Mouse (Mus musculus): ENCODE data around the gene Olfr1126. TPM values are rescaled to one million over a fixed set of nuclear protein-coding genes. Genes with fewer than 3 reads are reported as not detected.

Gene Olfr1126
- polyA plus RNA-seq (2014; fragmentation: Illumina TruSeq; extraction: RNeasy Lipid Tissue Mini Kit (QIAGEN cat#74804); ENCODE audit: low read depth, low replicate concordance), result not detected

GRCm38 (mm10) chr2:87453662-87454061, at the start of gene Olfr1126:
Gene Olfr1126, plus strand, starts transcription at chr2:87453962.

GRCm38 (mm10) chr2:87416335-87416734, 37.4 kb upstream of the Olfr1126 start, which contains the start of gene Olfr1123:
Gene Olfr1123, plus strand, starts transcription at chr2:87416635.

GRCm38 (mm10) chr2:87429975-87430374, 23.8 kb upstream of the Olfr1126 start, which contains the start of gene Olfr1124:
Gene Olfr1124, plus strand, starts transcription at chr2:87430275.

GRCm38 (mm10) chr2:87496993-87497392, 43.2 kb downstream of the Olfr1126 start, which contains the start of gene Pramel7:
Gene Pramel7, minus strand, starts transcription at chr2:87497093.

GRCm38 (mm10) chr2:87506265-87506664, 52.5 kb downstream of the Olfr1126 start, which contains the start of gene Pramel6:
Gene Pramel6, plus strand, starts transcription at chr2:87506565.

Other genes starting within 250 kb of the Olfr1126 start
- not detected for gene Olfr1113, start 245.0 kb upstream of the Olfr1126 start, polyA plus RNA-seq (2014; fragmentation: Illumina TruSeq; extraction: RNeasy Lipid Tissue Mini Kit (QIAGEN cat#74804); ENCODE audit: low read depth, low replicate concordance)
- gene Olfr1115, start 205.9 kb upstream of the Olfr1126 start, polyA plus RNA-seq (2014; fragmentation: Illumina TruSeq; extraction: RNeasy Lipid Tissue Mini Kit (QIAGEN cat#74804); ENCODE audit: low read depth, low replicate concordance), result not detected
- gene Olfr1116, start 186.4 kb upstream of the Olfr1126 start, polyA plus RNA-seq (2014; fragmentation: Illumina TruSeq; extraction: RNeasy Lipid Tissue Mini Kit (QIAGEN cat#74804); ENCODE audit: low read depth, low replicate concordance), result not detected
- not detected for gene Olfr1118, start 146.4 kb upstream of the Olfr1126 start, polyA plus RNA-seq (2014; fragmentation: Illumina TruSeq; extraction: RNeasy Lipid Tissue Mini Kit (QIAGEN cat#74804); ENCODE audit: low read depth, low replicate concordance)
- not detected for gene Olfr1120, start 99.1 kb upstream of the Olfr1126 start, polyA plus RNA-seq (2014; fragmentation: Illumina TruSeq; extraction: RNeasy Lipid Tissue Mini Kit (QIAGEN cat#74804); ENCODE audit: low read depth, low replicate concordance)
- not detected for gene Olfr1121, start 84.1 kb upstream of the Olfr1126 start, polyA plus RNA-seq (2014; fragmentation: Illumina TruSeq; extraction: RNeasy Lipid Tissue Mini Kit (QIAGEN cat#74804); ENCODE audit: low read depth, low replicate concordance)
- not detected for gene Olfr1122, start 68.1 kb upstream of the Olfr1126 start, polyA plus RNA-seq (2014; fragmentation: Illumina TruSeq; extraction: RNeasy Lipid Tissue Mini Kit (QIAGEN cat#74804); ENCODE audit: low read depth, low replicate concordance)
- not detected for gene Olfr1123, start 37.3 kb upstream of the Olfr1126 start, polyA plus RNA-seq (2014; fragmentation: Illumina TruSeq; extraction: RNeasy Lipid Tissue Mini Kit (QIAGEN cat#74804); ENCODE audit: low read depth, low replicate concordance)
- gene Olfr1124, start 23.7 kb upstream of the Olfr1126 start, polyA plus RNA-seq (2014; fragmentation: Illumina TruSeq; extraction: RNeasy Lipid Tissue Mini Kit (QIAGEN cat#74804); ENCODE audit: low read depth, low replicate concordance), result not detected
- not detected for gene Pramel7, start 43.1 kb downstream of the Olfr1126 start, polyA plus RNA-seq (2014; fragmentation: Illumina TruSeq; extraction: RNeasy Lipid Tissue Mini Kit (QIAGEN cat#74804); ENCODE audit: low read depth, low replicate concordance)
- not detected for gene Pramel6, start 52.6 kb downstream of the Olfr1126 start, polyA plus RNA-seq (2014; fragmentation: Illumina TruSeq; extraction: RNeasy Lipid Tissue Mini Kit (QIAGEN cat#74804); ENCODE audit: low read depth, low replicate concordance)
- not detected for gene Olfr153, start 77.8 kb downstream of the Olfr1126 start, polyA plus RNA-seq (2014; fragmentation: Illumina TruSeq; extraction: RNeasy Lipid Tissue Mini Kit (QIAGEN cat#74804); ENCODE audit: low read depth, low replicate concordance)
- not detected for gene Olfr1128, start 91.6 kb downstream of the Olfr1126 start, polyA plus RNA-seq (2014; fragmentation: Illumina TruSeq; extraction: RNeasy Lipid Tissue Mini Kit (QIAGEN cat#74804); ENCODE audit: low read depth, low replicate concordance)
- not detected for gene Olfr1129, start 119.9 kb downstream of the Olfr1126 start, polyA plus RNA-seq (2014; fragmentation: Illumina TruSeq; extraction: RNeasy Lipid Tissue Mini Kit (QIAGEN cat#74804); ENCODE audit: low read depth, low replicate concordance)
- not detected for gene Olfr1130, start 152.2 kb downstream of the Olfr1126 start, polyA plus RNA-seq (2014; fragmentation: Illumina TruSeq; extraction: RNeasy Lipid Tissue Mini Kit (QIAGEN cat#74804); ENCODE audit: low read depth, low replicate concordance)
- not detected for gene Olfr1131, start 173.1 kb downstream of the Olfr1126 start, polyA plus RNA-seq (2014; fragmentation: Illumina TruSeq; extraction: RNeasy Lipid Tissue Mini Kit (QIAGEN cat#74804); ENCODE audit: low read depth, low replicate concordance)
- not detected for gene Olfr1132, start 183.6 kb downstream of the Olfr1126 start, polyA plus RNA-seq (2014; fragmentation: Illumina TruSeq; extraction: RNeasy Lipid Tissue Mini Kit (QIAGEN cat#74804); ENCODE audit: low read depth, low replicate concordance)
- gene Olfr1133, start 193.4 kb downstream of the Olfr1126 start, polyA plus RNA-seq (2014; fragmentation: Illumina TruSeq; extraction: RNeasy Lipid Tissue Mini Kit (QIAGEN cat#74804); ENCODE audit: low read depth, low replicate concordance), result not detected
- gene Olfr1134, start 204.5 kb downstream of the Olfr1126 start, polyA plus RNA-seq (2014; fragmentation: Illumina TruSeq; extraction: RNeasy Lipid Tissue Mini Kit (QIAGEN cat#74804); ENCODE audit: low read depth, low replicate concordance), result not detected
- not detected for gene Olfr1135, start 219.7 kb downstream of the Olfr1126 start, polyA plus RNA-seq (2014; fragmentation: Illumina TruSeq; extraction: RNeasy Lipid Tissue Mini Kit (QIAGEN cat#74804); ENCODE audit: low read depth, low replicate concordance)
- gene Olfr1136, start 240.0 kb downstream of the Olfr1126 start, polyA plus RNA-seq (2014; fragmentation: Illumina TruSeq; extraction: RNeasy Lipid Tissue Mini Kit (QIAGEN cat#74804); ENCODE audit: low read depth, low replicate concordance), result not detected